Mouse (Mus musculus) stomach, embryonic 16.5 days (tissue): ENCODE data around the gene Ube2k. TPM values are rescaled to one million over a fixed set of nuclear protein-coding genes. Genes with fewer than 3 reads are reported as not detected.

Experiments used
- ATAC-seq: fragments of 200-750 bp; cut with Nextera tagmentation; 2 replicates; pipeline ENCODE4 v1.8.0; 2017; ENCODE audit warnings: moderate number of reproducible peaks, moderate TSS enrichment; ENCODE audit not compliant: insufficient read depth, low FRiP score
- H3K27ac ChIP-seq: fragments of 300-500 bp; sonication (generic); 2 replicates; pipeline ENCODE4 v1.5.1; 2014; ENCODE audit warnings: low read length
- H3K27me3 ChIP-seq: fragments of 300-500 bp; sonication (generic); 2 replicates; pipeline ENCODE4 v1.6.1; 2014; ENCODE audit warnings: low read length, control low read depth, mixed read lengths; ENCODE audit not compliant: control insufficient read depth, insufficient read depth
- H3K36me3 ChIP-seq: fragments of 300-500 bp; sonication (generic); 2 replicates; pipeline ENCODE4 v1.6.1; 2014; ENCODE audit warnings: low read length; ENCODE audit not compliant: control insufficient read depth, insufficient read depth
- H3K4me1 ChIP-seq: fragments of 300-500 bp; sonication (generic); 2 replicates; pipeline ENCODE4 v1.6.1; 2014; ENCODE audit warnings: low read length, control low read depth, mixed read lengths; ENCODE audit not compliant: control insufficient read depth, insufficient read depth
- H3K4me2 ChIP-seq: fragments of 300-500 bp; sonication (generic); 2 replicates; pipeline ENCODE4 v1.6.1; 2014; ENCODE audit warnings: low read depth, low read length, mixed read lengths
- H3K4me3 ChIP-seq: fragments of 300-500 bp; sonication (generic); replicated peaks from 2 replicates; pipeline ENCODE4 v1.5.1; 2014; ENCODE audit warnings: mild to moderate bottlenecking, low read length
- H3K9ac ChIP-seq: fragments of 300-500 bp; sonication (generic); 2 replicates; pipeline ENCODE4 v1.6.1; 2014; ENCODE audit warnings: low read length
- H3K9me3 ChIP-seq: fragments of 300-500 bp; sonication (generic); replicated peaks from 2 replicates; pipeline ENCODE4 v1.6.1; 2016; ENCODE audit warnings: low read length, control low read depth; ENCODE audit not compliant: control insufficient read depth
- WGBS: fragments of 180-500 bp; shearing (Covaris S2); extraction: QIAGEN DNeasy Blood & Tissue Kit; methylation state at CpG from one replicate; pipeline ENCODE4 v1.1.7; 2014; 5-methylcytosine and 5-hydroxymethylcytosine counted together
- polyA plus RNA-seq: library from polyadenylated mRNA; unstranded; fragments of >200 nt; fragmentation: Nextera tagmentation; extraction: Ambion mirVana; gene quantifications from 2 replicates; pipeline ENCODE4 v1.2.1, GENCODE M21; 2015

Ube2k gene
- polyA plus RNA-seq, 1 experiment from 2014 or later = 155 TPM

GRCm38 (mm10) chr5:65592421-65592820, 55.4 kb downstream of the Ube2k start:
- Histone ChIP-seq H3K9ac (no peak overlapping the region), H3K36me3 (peaks cover 3% of the 10 kb centered on the region; the same call in 1 of the 2 replicates), H3K4me2 (no peak overlapping the region), H3K4me1 (no peaks in the 10 kb centered on the region), H3K27ac (no peak overlapping the region), H3K9me3 (no peaks in the 10 kb centered on the region), H3K4me3 (no peak overlapping the region), H3K27me3 (no peaks in the 10 kb centered on the region)
- ATAC-seq = no peak
- WGBS = 90% methylated on average over 2 of the region's 2 CpGs

DNA sequence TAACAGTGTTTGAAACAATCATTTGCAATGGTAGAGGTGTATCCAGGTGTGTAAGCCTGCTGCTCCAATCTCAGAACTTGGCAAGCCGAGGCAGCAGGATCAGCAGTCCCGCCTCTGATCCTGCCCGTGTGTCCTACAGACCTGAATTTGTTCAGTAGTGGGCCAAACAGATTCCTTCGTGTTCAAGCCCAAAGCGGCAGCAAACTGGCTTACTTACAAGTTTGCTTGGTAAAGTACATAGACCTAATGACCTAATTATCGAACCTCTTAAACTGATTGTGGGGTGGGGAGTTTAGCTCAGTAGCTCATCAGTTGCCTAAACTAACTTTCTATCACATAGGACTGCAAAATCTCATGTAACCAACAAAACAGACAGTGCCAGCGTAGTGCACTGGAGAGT, 62.6 kb downstream of the Ube2k start:
- Histone ChIP-seq H3K9me3 (no peaks in the 10 kb centered on the region), H3K4me3 (no peak overlapping the region), H3K4me1 (no peaks in the 10 kb centered on the region), H3K36me3 (peaks cover 13% of the 10 kb centered on the region), H3K27ac (no peak overlapping the region), H3K27me3 (no peaks in the 10 kb centered on the region), H3K4me2 (no peak overlapping the region), H3K9ac (no peak overlapping the region)
- 85% methylated on average over 7 of the region's 7 CpGs for WGBS
- ATAC-seq = no peak

GRCm38 (mm10) chr5:65606820-65607219, 69.8 kb downstream of the Ube2k start:
- no peak overlapping the region for H3K27ac ChIP-seq
- no peaks in the 10 kb centered on the region for H3K4me1 ChIP-seq
- 96% methylated on average over 1 of the region's 1 CpGs for WGBS
- no peaks in the 10 kb centered on the region for H3K27me3 ChIP-seq
- no peaks in the 10 kb centered on the region for H3K9me3 ChIP-seq
- no peak overlapping the region for H3K4me3 ChIP-seq
- no peak overlapping the region for H3K9ac ChIP-seq
- no peak for ATAC-seq
- H3K36me3 ChIP-seq = no peaks in the 10 kb centered on the region; the same call in 1 of the 2 replicates
- no peak overlapping the region for H3K4me2 ChIP-seq

DNA sequence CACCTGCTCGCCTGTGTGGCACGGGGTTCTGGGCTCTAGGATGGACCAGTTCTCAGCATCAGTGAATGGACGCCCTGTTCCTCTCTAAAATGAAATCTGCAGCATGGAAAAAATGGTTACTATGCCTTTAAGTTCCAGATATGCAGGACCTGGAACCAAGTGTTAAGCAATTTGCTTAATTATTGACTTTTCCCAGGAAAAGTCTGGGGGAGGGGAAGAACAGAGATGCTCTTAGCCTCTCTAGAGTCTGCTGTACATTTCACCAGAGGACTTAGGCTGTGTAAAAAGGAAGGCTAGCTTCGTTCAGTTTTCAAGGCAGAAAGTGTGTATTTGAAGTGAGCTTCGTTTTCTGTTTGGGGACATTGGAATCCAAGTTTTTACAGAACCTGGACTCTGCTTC, 72.7 kb downstream of the Ube2k start:
- Histone ChIP-seq H3K27me3 (no peaks in the 10 kb centered on the region), H3K4me1 (no peaks in the 10 kb centered on the region), H3K36me3 (peaks cover under 1% of the 10 kb centered on the region; the same call in 1 of the 2 replicates), H3K4me2 (no peak overlapping the region), H3K27ac (no peak overlapping the region), H3K9ac (no peak overlapping the region), H3K9me3 (no peaks in the 10 kb centered on the region), H3K4me3 (no peak overlapping the region)
- WGBS = 77% methylated on average over 5 of the region's 5 CpGs
- 0 out of 2 replicates have a peak, but pooled peaks have one; percentile 53 for ATAC-seq

DNA sequence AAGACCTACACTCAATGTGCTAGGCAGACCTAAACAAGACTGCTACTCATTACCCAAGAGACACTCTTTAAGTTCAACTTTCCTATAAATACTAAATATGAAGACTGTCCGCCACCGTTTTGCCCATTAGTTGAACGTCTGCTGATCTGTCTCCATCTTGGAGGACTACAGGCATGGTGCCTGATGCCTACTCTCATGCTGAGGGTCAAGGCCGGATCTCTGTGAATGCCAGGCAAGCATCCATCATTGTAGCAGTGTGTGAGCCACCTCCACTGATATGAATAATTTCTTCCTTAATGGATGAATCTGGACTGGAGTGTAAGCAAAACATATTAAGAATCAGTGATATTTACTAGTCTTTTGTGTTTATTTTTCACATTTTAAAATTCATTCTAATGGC, 73.5 kb downstream of the Ube2k start:
- ATAC-seq = no peak
- H3K4me1 ChIP-seq = no peaks in the 10 kb centered on the region
- no peak overlapping the region for H3K4me3 ChIP-seq
- no peak overlapping the region for H3K9ac ChIP-seq
- H3K27ac ChIP-seq = no peak overlapping the region
- H3K27me3 ChIP-seq = no peaks in the 10 kb centered on the region
- peaks cover 6% of the 10 kb centered on the region for H3K36me3 ChIP-seq
- 81% methylated on average over 4 of the region's 4 CpGs for WGBS
- H3K4me2 ChIP-seq = no peak overlapping the region
- H3K9me3 ChIP-seq = no peaks in the 10 kb centered on the region

DNA sequence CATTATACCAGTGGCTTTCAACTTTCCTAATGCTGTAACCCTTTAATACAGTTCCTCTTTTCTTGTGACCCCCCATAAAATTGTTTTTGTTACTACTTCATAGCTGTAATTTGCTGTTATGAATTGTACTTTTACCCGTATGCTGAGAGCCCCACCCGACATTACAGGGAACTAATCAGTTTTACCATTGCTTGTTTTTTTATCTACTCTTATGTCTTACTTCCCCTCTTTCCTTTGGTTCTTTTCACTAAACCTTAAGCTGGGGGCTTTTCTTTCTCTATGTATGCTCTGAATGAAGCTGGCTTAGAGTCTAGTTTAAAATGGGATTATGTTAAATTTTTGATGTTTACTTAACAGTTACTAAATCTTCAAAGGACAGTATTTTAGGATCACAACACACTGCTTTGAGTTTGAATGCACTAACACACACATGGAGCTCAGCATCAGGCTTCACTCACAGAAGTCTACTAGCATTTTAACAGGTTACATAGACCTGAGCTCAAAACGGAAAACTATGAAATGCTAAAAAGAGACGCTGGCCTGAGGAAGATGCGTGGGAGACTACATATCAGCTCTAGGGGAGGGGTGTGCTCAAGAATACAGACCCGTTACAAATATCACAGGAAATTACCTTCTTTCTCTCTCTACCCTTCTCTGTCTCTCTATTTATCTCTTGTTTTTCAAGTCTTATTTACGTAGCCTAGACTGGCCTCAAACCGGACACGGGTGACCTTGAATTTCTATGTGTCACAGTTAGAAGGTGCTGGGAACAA, 76.3 kb downstream of the Ube2k start:
- 73% methylated on average over 9 of the region's 9 CpGs for WGBS
- Histone ChIP-seq H3K27me3 (no peaks in the 10 kb centered on the region), H3K4me3 (no peak overlapping the region), H3K9me3 (no peaks in the 10 kb centered on the region), H3K4me2 (no peak overlapping the region), H3K27ac (no peak overlapping the region), H3K36me3 (peaks cover 21% of the 10 kb centered on the region), H3K4me1 (no peaks in the 10 kb centered on the region), H3K9ac (no peak overlapping the region)
- ATAC-seq = no peak

DNA sequence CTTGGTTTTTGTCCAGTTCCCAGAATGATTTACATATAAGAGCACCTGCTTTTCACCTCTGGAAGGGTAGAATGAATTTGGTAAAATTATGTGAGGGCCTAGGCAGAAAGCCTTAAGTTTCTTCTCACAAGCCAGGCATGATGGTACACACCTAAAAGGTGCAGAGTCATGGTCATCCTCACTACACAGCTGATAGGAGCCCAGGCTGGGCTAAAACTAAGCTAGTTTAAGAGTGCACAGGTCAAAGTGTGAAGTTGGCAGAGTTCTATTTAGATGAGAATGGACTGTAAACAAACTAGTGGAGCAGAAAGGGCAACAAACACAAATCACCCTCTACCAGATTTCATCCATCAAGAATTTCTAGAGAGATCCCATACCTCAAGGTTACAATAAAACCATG, 87.3 kb downstream of the Ube2k start:
- no peak overlapping the region for H3K4me2 ChIP-seq
- ATAC-seq = no peak
- H3K9ac ChIP-seq = no peak overlapping the region
- H3K4me3 ChIP-seq = no peak overlapping the region
- no peaks in the 10 kb centered on the region for H3K4me1 ChIP-seq
- H3K27ac ChIP-seq = no peak overlapping the region
- H3K9me3 ChIP-seq = no peaks in the 10 kb centered on the region
- H3K36me3 ChIP-seq = peaks cover 24% of the 10 kb centered on the region
- no peaks in the 10 kb centered on the region for H3K27me3 ChIP-seq

DNA sequence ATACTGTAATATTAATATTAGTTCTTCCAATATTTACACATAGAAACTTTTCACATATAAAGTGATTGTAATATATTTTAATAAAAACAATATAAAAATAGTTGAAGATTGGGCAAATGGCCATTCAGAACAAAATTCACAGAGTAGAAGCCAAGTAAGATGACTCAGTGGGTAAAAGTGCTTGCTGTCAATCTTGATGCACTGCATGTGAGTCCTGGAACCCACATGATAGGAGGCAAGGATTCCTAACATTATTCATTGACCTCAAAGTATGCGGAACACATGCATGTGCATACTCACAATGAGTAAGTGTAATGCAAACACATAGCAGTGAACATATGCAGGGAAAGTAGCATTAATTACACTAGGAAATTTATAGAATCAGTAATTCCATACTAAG, 101.9 kb downstream of the Ube2k start:
- no peaks in the 10 kb centered on the region for H3K27me3 ChIP-seq
- ATAC-seq = no peak
- no peak overlapping the region for H3K9ac ChIP-seq
- no peaks in the 10 kb centered on the region for H3K4me1 ChIP-seq
- H3K27ac ChIP-seq = no peak overlapping the region
- 95% methylated on average over 1 of the region's 1 CpGs for WGBS
- H3K36me3 ChIP-seq = peaks cover 19% of the 10 kb centered on the region
- no peak overlapping the region for H3K4me3 ChIP-seq
- H3K9me3 ChIP-seq = no peaks in the 10 kb centered on the region
- no peak overlapping the region for H3K4me2 ChIP-seq
